Mouse (Mus musculus) stomach, postnatal 0 days (tissue): ENCODE measurements around the gene Pfpl.

Source experiments
- CTCF ChIP-seq: IDR thresholded peaks from 2 replicates; pipeline ENCODE4 v1.5.1; 2016; ENCODE audit warnings: antibody characterized with exemption, low read depth, mild to moderate bottlenecking, moderate library complexity
- EP300 ChIP-seq: optimal IDR thresholded peaks from 2 replicates; pipeline ENCODE3; 2016; ENCODE audit warnings: antibody characterized with exemption

DNA sequence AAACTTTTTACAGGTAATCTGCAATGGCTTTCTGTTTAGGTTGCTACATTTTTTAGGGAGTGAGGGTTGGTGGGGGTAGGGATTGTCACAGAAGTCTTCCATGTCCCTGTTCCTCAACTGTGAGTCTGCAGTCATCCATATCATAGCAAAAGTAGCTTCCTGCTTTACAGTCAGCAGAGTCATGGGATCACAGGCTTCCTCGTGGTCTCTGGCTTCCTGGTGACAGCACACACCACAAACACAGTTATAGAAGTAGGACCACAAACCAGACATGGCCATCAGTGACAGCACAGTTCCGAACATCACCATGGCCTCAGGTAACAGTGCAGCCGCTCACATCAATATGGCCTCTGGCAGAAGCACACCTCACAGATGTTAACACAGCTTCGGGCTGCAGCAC, 14.9 kb downstream of the Pfpl start:
- TF ChIP-seq CTCF = no peak
- no peak for TF ChIP-seq EP300
